9 mouse cellular contexts compared by ENCODE assay signal in the genomic region with DNA sequence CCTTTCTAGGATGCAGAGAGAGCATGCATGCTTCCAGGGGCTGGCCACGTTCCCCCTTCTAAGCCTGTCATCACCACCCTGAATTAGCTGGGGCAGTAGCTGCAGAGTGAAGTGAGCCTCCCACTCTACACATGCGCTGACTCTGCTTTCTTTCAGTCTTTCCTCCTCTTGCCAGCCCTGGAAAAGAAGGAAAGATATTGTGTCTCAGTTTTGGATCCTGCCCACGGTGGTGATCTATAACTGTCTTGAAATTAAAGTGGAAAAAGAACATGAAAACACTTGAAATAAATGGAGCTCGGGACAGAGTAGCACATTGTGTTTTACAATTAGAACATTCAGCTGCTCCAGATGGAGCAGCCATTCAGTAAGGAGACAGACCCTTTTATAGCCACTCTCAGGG. TPM values are rescaled to one million over a fixed set of nuclear protein-coding genes. Genes with fewer than 3 reads are reported as not detected.
DNase-seq lines count a peak whose midpoint lies in the region; ATAC-seq and TF ChIP-seq lines count a peak whose summit lies in the region.
"Had no signal": no experiment of that assay in that cellular context is flagged by ENCODE, and none has a peak within 500 bp of the region (broad histone marks: within the 10 kb centered on the region; RNA-seq: fewer than 3 reads in every experiment).

No protein-coding gene starts in this region.

- H3K27me3 ChIP-seq in heart, postnatal 0 days (ENCODE audit: control insufficient read depth, insufficient read depth, low read length): no peaks in the 10 kb centered on the region

- H3K36me3 ChIP-seq in heart, postnatal 0 days (replicated peaks; ENCODE audit: control insufficient read depth, insufficient read depth, low read length): no peaks in the 10 kb centered on the region

- no peak overlapping the region for H3K27ac ChIP-seq in heart, postnatal 0 days (ENCODE audit: low read depth)
- H3K27ac ChIP-seq: macrophage had no signal

- DNase-seq in heart, postnatal 0 days (ENCODE audit: low spot score): peak; percentile 11
- no peak for DNase-seq in heart, adult 18-20 months
- peak; percentile 22 to 31 for DNase-seq in layer of hippocampus, postnatal 10 days (ENCODE audit: low spot score in 2 of 2)
- peak; percentile 80 for DNase-seq in right cerebral cortex, adult 18-20 months
- DNase-seq in thymus, postnatal 4 days: no peak
- no peak for DNase-seq in spleen, postnatal 4 days (ENCODE audit: low spot score in 2 of 2)
- DNase-seq in cerebellum, postnatal 36 days: no peak

- no peaks in the 10 kb centered on the region for H3K9me3 ChIP-seq in heart, postnatal 0 days (replicated peaks; ENCODE audit: control insufficient read depth, low read length)

- peak overlapping the region; percentile 46 for H3K4me2 ChIP-seq in heart, postnatal 0 days (ENCODE audit: low read depth, low read length)

- no peak overlapping the region for H3K9ac ChIP-seq in heart, postnatal 0 days (replicated peaks; ENCODE audit: low read depth, low read length)

- no peak for ATAC-seq in heart, postnatal 0 days (ENCODE audit: insufficient read depth, low read depth)
- peak; percentile 99 for ATAC-seq in frontal cortex, adult (ENCODE audit: low TSS enrichment)

- 23% methylated on average over 4 of the region's 4 CpGs for WGBS in heart, postnatal 0 days

- no peaks in the 10 kb centered on the region for H3K4me1 ChIP-seq in heart, postnatal 0 days (ENCODE audit: control insufficient read depth, insufficient read depth)

- H3K4me3 ChIP-seq in heart, postnatal 0 days (ENCODE audit: low read depth, low read length): peak overlapping the region; percentile 28

- no peak for TF ChIP-seq CTCF in heart, postnatal 0 days (IDR thresholded peaks at IDR 0.05; ENCODE audit: low read depth)

- no peak for TF ChIP-seq EP300 in heart, postnatal 0 days (IDR thresholded peaks at IDR 0.05; ENCODE audit: low read depth)

RNA-seq across cellular contexts. Expression of a gene that starts 35.2 kb away (rescaled TPM):
- total RNA-seq in heart, postnatal 0 days (2014; rRNA removed; ENCODE audit: low replicate concordance): 1.4 and 7.1 TPM in 2 replicates
- 2.4 and 2.5 TPM in 2 replicates for polyA plus RNA-seq in heart, postnatal 0 days (2015; fragmentation: Nextera tagmentation; extraction: Ambion mirVana)
- total RNA-seq in heart, adult 18-20 months (2021): under 1 TPM in 1 of 2 experiments, not detected in 1; 0.13 TPM
- 10 to 100 TPM; 17.7 to 20.6 TPM for total RNA-seq in layer of hippocampus, postnatal 10 days (2021)
- polyA plus RNA-seq: macrophage had no signal

Comparison
In these comparisons a context has a peak if more than half of its experiments do, and no peak if none do; other contexts are left out.
1. DNase-seq: peak in heart, postnatal 0 days (single experiment), layer of hippocampus, postnatal 10 days (2 of 2) and right cerebral cortex, adult 18-20 months (single experiment); none in heart, adult 18-20 months (0 of 2), thymus, postnatal 4 days (single experiment), spleen, postnatal 4 days (0 of 2) and cerebellum, postnatal 36 days (0 of 2).